Mouse (Mus musculus) stomach, postnatal 0 days (tissue): ENCODE data around the gene Fbln1.

Experiments
- CTCF ChIP-seq: IDR thresholded peaks from 2 replicates; pipeline ENCODE4 v1.5.1; 2016; ENCODE audit warnings: antibody characterized with exemption, low read depth, mild to moderate bottlenecking, moderate library complexity
- EP300 ChIP-seq: optimal IDR thresholded peaks from 2 replicates; pipeline ENCODE3; 2016; ENCODE audit warnings: antibody characterized with exemption

- TF ChIP-seq CTCF (no peak), EP300 (no peak)
These were observed 44.7 kb downstream of the Fbln1 start for GRCm38 (mm10) chr15:85250436-85250835.
